Mouse (Mus musculus) liver, embryonic 16.5 days (tissue): Measurements from ENCODE around the gene Asl. TPM values are rescaled to one million over a fixed set of nuclear protein-coding genes. Genes with fewer than 3 reads are reported as not detected.
"Not testable (repeated sequence)": the region's sequence is repeated elsewhere in the genome, so short reads cannot be mapped to it uniquely, and the experiment has no call there.

Source experiments
- ATAC-seq: fragments of 200-750 bp; cut with Nextera tagmentation; 2 replicates; pipeline ENCODE4 v1.8.0; 2017; ENCODE audit warnings: low read depth, mild to moderate bottlenecking, moderate number of reproducible peaks, moderate library complexity
- H3K27ac ChIP-seq: fragments of 300-500 bp; sonication (generic); 2 replicates; pipeline ENCODE4 v1.5.1; 2014; ENCODE audit warnings: mild to moderate bottlenecking, low read length
- H3K27me3 ChIP-seq: fragments of 300-500 bp; sonication (generic); 2 replicates; pipeline ENCODE4 v1.6.1; 2014; ENCODE audit warnings: low read depth, low read length, mixed read lengths; ENCODE audit not compliant: control insufficient read depth, insufficient read depth
- H3K36me3 ChIP-seq: fragments of 300-500 bp; sonication (generic); 2 replicates; pipeline ENCODE4 v1.6.1; 2014; ENCODE audit warnings: mild to moderate bottlenecking; ENCODE audit not compliant: control insufficient read depth, insufficient read depth
- H3K4me1 ChIP-seq: fragments of 300-500 bp; sonication (generic); 2 replicates; pipeline ENCODE4 v1.6.1; 2014; ENCODE audit warnings: low read depth, low read length, mixed read lengths; ENCODE audit not compliant: control insufficient read depth
- H3K4me2 ChIP-seq: fragments of 300-500 bp; sonication (generic); 2 replicates; pipeline ENCODE4 v1.6.1; 2014; ENCODE audit warnings: low read depth, low read length, mixed read lengths
- H3K4me3 ChIP-seq: fragments of 300-500 bp; sonication (generic); 2 replicates; pipeline ENCODE4 v1.5.1; 2014; ENCODE audit warnings: low read depth, mild to moderate bottlenecking, low read length
- H3K9ac ChIP-seq: fragments of 300-500 bp; sonication (generic); 2 replicates; pipeline ENCODE4 v1.6.1; 2014; ENCODE audit warnings: low read depth, low read length
- H3K9me3 ChIP-seq: fragments of 300-500 bp; sonication (generic); replicated peaks from 2 replicates; pipeline ENCODE4 v1.6.1; 2016; ENCODE audit warnings: low read length; ENCODE audit not compliant: control insufficient read depth
- WGBS: fragments of 180-500 bp; shearing (Covaris S2); extraction: QIAGEN DNeasy Blood & Tissue Kit; methylation state at CpG from one replicate; pipeline ENCODE4 v1.1.7; 2014; ENCODE audit not compliant: insufficient replicate concordance; 5-methylcytosine and 5-hydroxymethylcytosine counted together
- polyA plus RNA-seq: library from polyadenylated mRNA; unstranded; fragments of >200 nt; fragmentation: Nextera tagmentation; extraction: Ambion mirVana; gene quantifications from 2 replicates; pipeline ENCODE4 v1.2.1, GENCODE M21; 2015

Asl gene
- polyA plus RNA-seq, 1 experiment from 2014 or later: 65.8 TPM

DNA sequence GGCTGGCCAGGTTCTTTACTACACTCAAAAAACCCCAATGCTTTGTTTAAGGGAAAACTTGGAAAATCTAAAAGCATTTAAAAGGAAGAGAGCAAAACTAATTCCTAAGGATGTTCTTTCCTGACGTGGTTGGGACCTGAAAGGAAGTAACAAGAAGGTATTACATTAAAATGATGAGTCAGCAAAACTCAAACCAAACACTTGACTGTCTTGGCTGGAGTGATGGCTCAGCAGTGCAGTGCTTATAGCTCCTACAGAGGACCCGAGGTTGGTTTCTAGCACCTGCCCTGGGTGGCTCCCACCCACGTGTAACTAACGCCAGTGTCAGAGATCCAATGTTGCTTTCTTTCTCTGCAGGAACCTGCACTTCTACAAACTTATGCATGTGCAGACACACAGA, 12.2 kb upstream of the Asl start:
- no peak for ATAC-seq
- H3K9ac ChIP-seq: no peak overlapping the region
- H3K4me3 ChIP-seq: no peak overlapping the region
- WGBS: 65% methylated on average over 4 of the region's 4 CpGs
- H3K4me2 ChIP-seq: no peak overlapping the region
- peaks cover 18% of the 10 kb centered on the region for H3K36me3 ChIP-seq
- no peaks in the 10 kb centered on the region for H3K27me3 ChIP-seq
- no peak overlapping the region for H3K27ac ChIP-seq
- no peaks in the 10 kb centered on the region for H3K9me3 ChIP-seq
- H3K4me1 ChIP-seq: peaks cover 5% of the 10 kb centered on the region; the same call in 1 of the 2 replicates

DNA sequence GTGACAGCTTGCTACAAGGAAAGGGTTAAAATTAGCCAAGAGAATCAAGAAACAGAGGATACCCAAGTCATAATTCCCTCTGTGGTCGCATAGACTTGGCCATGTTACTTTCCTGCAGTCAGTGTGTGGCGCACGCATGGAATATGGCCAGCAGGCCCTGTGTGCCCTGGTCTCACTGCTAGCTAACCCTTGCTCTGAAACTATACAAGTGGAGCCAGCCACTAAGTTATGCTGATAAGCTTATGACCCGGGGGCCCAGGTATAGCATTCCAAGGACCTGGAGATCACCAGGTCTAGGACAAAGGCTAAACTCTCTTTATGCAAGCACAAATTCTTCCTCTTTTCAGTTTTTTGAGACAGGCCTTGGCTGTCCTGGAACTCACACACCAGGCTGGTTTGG, 11.8 kb upstream of the Asl start:
- H3K27me3 ChIP-seq: no peaks in the 10 kb centered on the region
- H3K4me3 ChIP-seq: no peak overlapping the region
- H3K27ac ChIP-seq: no peak overlapping the region
- no peak overlapping the region for H3K4me2 ChIP-seq
- H3K9me3 ChIP-seq: no peaks in the 10 kb centered on the region
- H3K9ac ChIP-seq: no peak overlapping the region
- no peak for ATAC-seq
- 79% methylated on average over 4 of the region's 4 CpGs for WGBS
- H3K4me1 ChIP-seq: peaks cover 5% of the 10 kb centered on the region; the same call in 1 of the 2 replicates
- peaks cover 18% of the 10 kb centered on the region for H3K36me3 ChIP-seq

DNA sequence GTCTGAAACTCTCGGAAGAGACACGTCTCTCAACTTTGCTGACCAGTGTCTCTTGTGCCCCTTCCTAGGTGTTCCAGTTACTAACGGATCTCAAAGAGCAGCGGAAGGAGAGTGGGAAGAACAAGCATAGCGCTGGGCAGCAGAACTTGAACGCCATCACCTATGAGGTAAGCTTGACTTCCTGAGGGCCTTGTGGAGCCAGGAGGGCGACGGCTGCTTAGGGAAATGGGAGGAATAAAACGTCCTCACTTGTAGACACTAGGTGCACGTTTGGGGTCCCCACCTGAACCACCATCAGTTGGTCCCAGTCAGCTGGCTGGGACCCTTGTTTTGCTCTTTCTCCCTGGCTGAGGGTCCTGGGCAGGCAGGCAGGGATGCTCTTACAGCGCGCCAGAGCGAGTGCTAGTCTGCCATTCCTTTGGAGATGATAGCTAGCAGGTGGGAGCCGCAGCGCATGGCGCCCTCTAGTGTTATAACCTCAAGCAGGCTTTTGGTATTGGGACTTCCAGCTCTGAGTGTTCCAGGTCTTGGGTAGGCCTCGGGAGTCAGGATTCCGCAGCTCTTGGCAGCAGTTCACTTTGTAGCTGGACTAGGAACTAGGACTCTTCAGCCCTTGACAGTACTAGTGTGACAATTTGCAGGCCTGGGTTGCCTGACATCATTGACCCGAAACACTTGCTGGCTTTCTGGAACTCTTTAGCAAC, 8.9 kb upstream of the Asl start:
- Histone ChIP-seq H3K27ac (no peak overlapping the region), H3K4me3 (no peak overlapping the region), H3K4me1 (peaks cover 12% of the 10 kb centered on the region), H3K4me2 (no peak overlapping the region), H3K27me3 (no peaks in the 10 kb centered on the region), H3K9ac (no peak overlapping the region), H3K9me3 (no peaks in the 10 kb centered on the region), H3K36me3 (peaks cover 15% of the 10 kb centered on the region)
- 71% methylated on average over 19 of the region's 19 CpGs for WGBS
- ATAC-seq: no peak

DNA sequence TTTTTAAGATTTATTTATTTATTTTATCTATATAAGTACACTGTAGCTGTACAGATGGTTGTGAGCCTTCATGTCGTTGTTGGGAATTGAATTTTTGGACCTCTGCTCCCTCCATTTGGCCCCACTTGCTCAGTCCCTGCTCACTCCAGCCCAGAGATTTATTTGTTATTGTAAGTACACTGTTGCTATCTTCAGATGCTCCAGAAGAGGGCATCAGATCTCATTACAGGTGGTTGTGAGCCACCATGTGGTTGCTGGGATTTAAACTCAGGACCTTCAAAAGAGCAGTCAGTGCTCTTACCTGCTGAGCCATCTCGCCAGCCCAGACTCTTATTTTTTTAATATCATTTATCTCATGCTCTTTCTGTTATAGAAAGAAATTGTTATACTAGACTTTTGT, 7.3 kb upstream of the Asl start:
- ATAC-seq, H3K4me2 ChIP-seq, H3K4me3 ChIP-seq, H3K36me3 ChIP-seq, H3K27me3 ChIP-seq, H3K27ac ChIP-seq, H3K9ac ChIP-seq, H3K9me3 ChIP-seq: not testable (repeated sequence)
- H3K4me1 ChIP-seq: peaks cover 22% of the 10 kb centered on the region
- WGBS: 62% methylated on average over 2 of the region's 2 CpGs

DNA sequence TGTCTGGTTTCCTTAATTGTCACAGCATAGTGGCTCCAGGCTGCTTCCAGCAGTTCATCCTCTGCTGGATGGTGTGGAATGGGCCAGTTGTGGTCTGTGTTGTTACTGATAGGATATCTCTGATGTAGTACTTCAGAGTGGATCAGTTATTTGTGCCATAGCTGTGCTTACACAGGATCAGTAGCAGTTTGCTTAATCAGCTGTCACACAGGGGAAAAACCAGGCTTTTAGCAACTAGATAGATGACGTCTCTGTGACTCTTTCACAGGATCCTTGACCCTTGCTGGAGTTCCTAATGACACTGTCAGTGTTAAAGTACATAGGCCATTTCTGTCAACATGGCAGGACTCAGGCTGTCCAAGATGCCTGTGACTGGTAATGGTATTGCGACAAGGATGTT, 4.8 kb upstream of the Asl start:
- Histone ChIP-seq H3K9ac (no peak overlapping the region), H3K27ac (no peak overlapping the region)
- 43% methylated on average over 2 of the region's 2 CpGs for WGBS

DNA sequence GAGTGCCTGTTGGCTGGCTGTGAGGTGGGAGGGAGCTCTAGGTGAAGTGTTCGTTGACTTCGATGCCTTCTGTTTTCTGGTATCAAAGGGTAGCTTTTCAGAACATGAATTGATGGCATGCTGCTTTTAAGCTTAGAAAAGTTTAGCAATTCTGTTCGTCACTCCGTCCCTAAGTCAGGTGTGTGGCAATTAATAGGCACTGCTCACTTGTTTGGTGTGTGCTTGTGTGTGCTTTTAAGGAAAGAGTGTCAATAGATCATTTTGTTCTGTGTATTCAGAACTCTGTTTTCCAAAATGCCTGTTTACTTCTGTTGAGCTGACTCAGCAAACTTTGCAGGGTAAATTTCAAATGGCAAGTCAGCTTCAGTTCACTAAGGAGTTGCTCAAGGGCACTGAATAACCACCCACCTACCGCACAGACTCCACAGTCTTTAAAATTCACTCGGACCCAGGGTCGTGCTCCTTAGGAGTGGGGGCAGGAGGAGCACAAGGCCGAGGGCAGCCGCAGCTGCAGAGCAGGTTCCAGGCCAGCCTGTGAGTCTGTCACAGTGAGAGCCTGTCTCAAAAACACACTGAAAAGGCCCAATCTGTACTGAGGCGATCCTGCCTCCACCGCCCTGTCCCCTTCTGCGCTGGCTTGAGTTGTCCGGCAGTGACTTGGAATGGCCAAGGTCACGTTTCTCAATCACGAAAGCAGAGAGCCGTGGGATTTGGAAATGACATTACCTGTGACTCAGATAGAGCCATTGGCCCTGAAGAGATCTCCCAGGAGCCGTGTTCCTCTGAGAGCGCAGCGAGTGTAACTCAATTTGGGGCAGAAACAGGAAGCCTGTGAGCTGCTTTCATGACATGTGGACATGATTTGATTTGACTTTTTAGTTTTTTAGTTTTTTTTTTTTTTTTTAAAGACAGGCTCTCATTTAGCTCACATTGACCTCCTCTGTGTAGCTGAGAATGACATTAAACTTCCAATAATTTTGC, 2.7 kb upstream of the Asl start:
- no peak for ATAC-seq
- H3K4me1 ChIP-seq: peaks cover 26% of the 10 kb centered on the region
- H3K4me3 ChIP-seq: no peak overlapping the region
- no peak overlapping the region for H3K9ac ChIP-seq
- WGBS: 76% methylated on average over 19 of the region's 19 CpGs
- no peaks in the 10 kb centered on the region for H3K36me3 ChIP-seq
- no peaks in the 10 kb centered on the region for H3K9me3 ChIP-seq
- no peaks in the 10 kb centered on the region; the same call in 1 of the 2 replicates for H3K27me3 ChIP-seq
- no peak overlapping the region for H3K4me2 ChIP-seq
- no peak overlapping the region for H3K27ac ChIP-seq

More for the DNA sequence above, 4.8 kb upstream of the Asl start:
- H3K9me3 ChIP-seq: no peaks in the 10 kb centered on the region
- no peak overlapping the region for H3K4me3 ChIP-seq
- peak; percentile 12; the same call in 1 of the 2 replicates for ATAC-seq
- H3K27me3 ChIP-seq: no peaks in the 10 kb centered on the region
- H3K4me1 ChIP-seq: peaks cover 26% of the 10 kb centered on the region
- H3K36me3 ChIP-seq: no peaks in the 10 kb centered on the region
- no peak overlapping the region for H3K4me2 ChIP-seq

DNA sequence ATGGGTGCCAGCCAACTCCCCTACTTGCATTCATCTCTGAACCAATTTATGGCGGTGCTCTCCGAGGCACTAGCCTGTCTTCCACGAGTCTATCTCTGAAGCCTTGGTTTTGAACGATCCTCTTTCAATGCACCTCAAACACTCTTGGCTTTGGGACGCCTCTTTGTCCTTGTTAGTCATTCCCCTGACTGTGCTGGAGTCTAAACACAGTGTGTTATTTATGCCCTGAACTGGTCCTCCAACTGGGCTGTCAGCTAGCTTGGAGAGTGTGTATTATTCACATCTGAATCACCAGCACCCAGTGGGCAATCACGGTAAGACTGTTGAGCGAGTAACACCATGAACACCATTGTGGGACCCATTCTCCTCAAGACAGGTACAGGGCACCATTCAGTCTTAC, 1.4 kb downstream of the Asl start:
- H3K4me1 ChIP-seq: peaks cover 27% of the 10 kb centered on the region
- H3K27me3 ChIP-seq: no peaks in the 10 kb centered on the region; the same call in 1 of the 2 replicates
- H3K9ac ChIP-seq: no peak overlapping the region
- H3K9me3 ChIP-seq: no peaks in the 10 kb centered on the region
- no peak overlapping the region for H3K4me2 ChIP-seq
- no peak overlapping the region for H3K27ac ChIP-seq
- no peak for ATAC-seq
- 77% methylated on average over 7 of the region's 7 CpGs for WGBS
- no peak overlapping the region for H3K4me3 ChIP-seq
- H3K36me3 ChIP-seq: no peaks in the 10 kb centered on the region

DNA sequence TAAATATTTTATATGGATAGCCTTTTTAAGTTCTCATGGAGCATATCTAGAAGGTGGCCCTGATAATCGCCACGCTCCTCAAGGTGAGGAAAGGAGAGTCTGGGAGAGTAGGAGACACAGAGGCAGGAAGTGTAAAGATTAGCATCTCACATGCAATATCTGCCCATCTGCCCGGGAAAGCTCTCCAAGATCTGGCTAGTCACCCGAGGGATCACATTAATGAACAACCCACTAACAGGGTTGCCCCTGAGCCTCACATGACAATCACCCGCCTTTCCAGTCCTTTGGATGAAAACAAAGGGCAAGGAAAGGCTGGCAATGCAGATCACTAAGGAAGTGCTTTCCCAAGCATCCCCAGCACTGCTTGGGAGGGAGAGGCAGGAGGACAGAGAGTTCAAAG, 1.9 kb downstream of the Asl start:
- Histone ChIP-seq H3K4me1 (peaks cover 24% of the 10 kb centered on the region), H3K36me3 (no peaks in the 10 kb centered on the region), H3K27me3 (no peaks in the 10 kb centered on the region; the same call in 1 of the 2 replicates), H3K27ac (no peak overlapping the region), H3K4me3 (no peak overlapping the region), H3K4me2 (no peak overlapping the region), H3K9me3 (no peaks in the 10 kb centered on the region), H3K9ac (no peak overlapping the region)
- ATAC-seq: no peak
- 58% methylated on average over 5 of the region's 5 CpGs for WGBS
